Mouse (Mus musculus) left cerebral cortex, adult 2 months (tissue): ENCODE measurements around the gene Nedd1. TPM values are rescaled to one million over a fixed set of nuclear protein-coding genes. Genes with fewer than 3 reads are reported as not detected.

ENCODE experiments used
- DNase-seq, 2 experiments: peaks; one replicate each; pipeline ENCODE4 v3.0.0; 2021 to 2022; ENCODE audit warnings: low spot score in 2 of 2, mixed read lengths in 1 of 2; ENCODE audit errors: extremely low spot score in 1 of 2
- H3K27ac ChIP-seq: fragments of 200-600 bp; 2 replicates; pipeline ENCODE4 v1.8.1; 2022
- H3K4me3 ChIP-seq: fragments of 200-600 bp; 2 replicates; pipeline ENCODE4 v1.8.1; 2022
- CTCF ChIP-seq: fragments of 200-600 bp; IDR thresholded peaks from 2 replicates; pipeline ENCODE4 v1.8.1; 2022; ENCODE audit warnings: antibody characterized with exemption, mild to moderate bottlenecking, moderate library complexity
- intact Hi-C: fragments of 180-260 bp; cut with DNase I; formaldehyde crosslinking; loops from one replicate; pipeline ENCODE4 v1.15.1; 2025
- long read RNA-seq, 2 experiments: library from polyadenylated mRNA; stranded (forward); transcript quantifications; one replicate each; pipeline ENCODE4 v2.0.0; 2021; ENCODE audit warnings: borderline mapping rate in 2 of 2
- total RNA-seq, 2 experiments: library from RNA; stranded (reverse); gene quantifications; 2 replicates each; pipeline ENCODE4 v1.2.3; 2021

Nedd1 gene
- total RNA-seq = 1 to 10 TPM; 2.6 to 3.0 TPM
- long read RNA-seq, experiment 1, transcript Nedd1-201 (15 exons, 3,534 nt) = major isoform, 5 of 6 reads
- long read RNA-seq, experiment 1, partial matches to known transcripts = 0 of 6 reads
- long read RNA-seq, experiment 1, other reads (novel, unspliced or antisense) = 1 of 6 reads
- long read RNA-seq, experiment 2, partial matches to known transcripts = 0 of 5 reads
- long read RNA-seq, experiment 2, other reads (novel, unspliced or antisense) = 1 of 5 reads

DNA sequence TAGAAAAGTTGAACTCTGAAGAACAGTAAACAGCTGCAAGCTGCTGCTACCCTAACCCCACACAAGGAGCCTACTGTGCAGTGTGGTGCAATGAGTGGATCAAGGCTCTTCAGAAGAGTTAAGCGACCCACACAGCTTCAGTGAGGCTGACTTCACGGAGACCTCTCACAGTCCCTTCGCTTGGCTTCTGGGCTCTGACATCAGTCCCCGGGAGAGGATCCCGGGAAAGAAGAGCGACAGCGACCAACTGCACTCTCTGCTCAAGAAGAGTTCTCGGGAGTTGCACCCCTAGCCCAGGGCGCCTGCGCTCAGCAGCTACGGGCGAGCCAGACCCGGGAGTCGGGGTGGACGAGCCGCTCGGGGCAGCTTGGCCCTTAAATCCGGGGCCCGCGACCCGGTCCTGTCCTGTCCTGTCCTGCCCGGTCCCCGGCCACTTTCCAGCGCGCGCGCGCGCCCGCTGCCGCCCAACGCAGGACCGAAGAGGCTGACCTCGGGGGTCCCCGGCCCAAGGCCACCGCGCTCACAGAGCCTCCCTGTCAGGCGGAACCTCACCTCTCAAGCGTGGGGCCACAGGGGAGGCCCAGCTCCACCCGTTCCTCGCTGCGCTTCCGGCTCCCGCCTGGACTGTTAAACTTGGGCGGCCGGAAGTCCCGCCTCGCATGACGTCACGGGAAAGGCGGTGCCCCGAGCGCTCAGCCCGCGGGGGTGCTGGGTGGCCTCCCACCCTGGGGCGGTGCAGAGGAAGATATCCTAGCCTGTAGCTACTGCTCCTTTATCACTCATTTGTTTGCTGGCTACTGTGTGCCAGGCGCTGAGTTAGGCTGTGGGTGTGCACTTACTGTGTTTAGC is at the start of gene Nedd1:
TSS of gene Nedd1 (minus strand) at position 650 of the 849 bp plus-strand sequence.
- no peak for TF ChIP-seq CTCF
- intact Hi-C loops = no loop called here

GRCm38 (mm10) chr10:92754359-92754758 is 32.1 kb upstream of the Nedd1 start:
- TF ChIP-seq CTCF = no peak
- Histone ChIP-seq H3K4me3 (no peak overlapping the region), H3K27ac (no peak overlapping the region)
- intact Hi-C loops = no loop called here
- no peak for DNase-seq

More for the DNA sequence above, at the start of gene Nedd1:
- Histone ChIP-seq H3K27ac (peak within 1 kb of the TSS; percentile 68), H3K4me3 (peak within 1 kb of the TSS; percentile 59)
- peak; percentile 88 to 90 for DNase-seq

DNA sequence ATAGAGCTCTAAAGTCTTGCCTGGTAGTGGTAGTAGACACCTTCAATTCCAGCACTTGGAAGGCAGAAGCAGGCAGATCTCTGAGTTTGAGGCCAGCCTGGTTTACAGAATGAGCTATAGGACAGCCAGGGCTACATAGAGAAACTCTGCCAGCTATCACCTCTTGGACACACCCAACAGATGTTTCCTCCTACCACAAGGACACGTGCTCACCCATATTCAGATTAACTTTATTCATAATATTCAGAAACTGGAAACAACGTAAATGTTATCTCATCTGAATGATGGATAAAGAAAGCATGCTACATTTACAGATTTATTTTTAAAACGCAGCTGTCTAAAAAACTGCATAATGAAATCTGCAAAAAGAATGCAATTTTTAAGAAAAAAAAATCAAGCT is 8.1 kb upstream of the Nedd1 start:
- no peak for TF ChIP-seq CTCF
- intact Hi-C loops = no loop called here
- H3K27ac ChIP-seq = no peak overlapping the region
- no peak overlapping the region for H3K4me3 ChIP-seq
- DNase-seq = no peak

DNA sequence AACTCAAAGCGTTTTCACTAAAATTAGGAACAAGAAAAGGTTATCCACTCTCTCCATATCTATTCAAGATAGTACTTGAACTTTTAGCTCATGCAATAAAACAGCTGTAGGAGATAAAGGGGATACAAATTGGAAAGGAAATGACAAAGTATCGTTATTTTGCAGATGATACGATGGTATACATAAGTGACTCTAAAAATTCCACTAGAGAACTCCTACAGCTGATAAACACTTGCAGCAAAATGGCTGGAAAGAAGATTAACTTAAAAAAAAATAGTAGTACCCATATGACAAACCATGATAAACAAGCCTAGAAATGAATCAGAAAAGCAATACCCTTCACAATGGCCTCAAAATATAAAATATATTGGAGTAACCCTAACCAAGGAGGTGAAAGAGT is 6.5 kb upstream of the Nedd1 start:
- intact Hi-C loops = no loop called here
- no peak for TF ChIP-seq CTCF
- no peak overlapping the region for H3K27ac ChIP-seq
- H3K4me3 ChIP-seq = no peak overlapping the region
- DNase-seq = no peak

DNA sequence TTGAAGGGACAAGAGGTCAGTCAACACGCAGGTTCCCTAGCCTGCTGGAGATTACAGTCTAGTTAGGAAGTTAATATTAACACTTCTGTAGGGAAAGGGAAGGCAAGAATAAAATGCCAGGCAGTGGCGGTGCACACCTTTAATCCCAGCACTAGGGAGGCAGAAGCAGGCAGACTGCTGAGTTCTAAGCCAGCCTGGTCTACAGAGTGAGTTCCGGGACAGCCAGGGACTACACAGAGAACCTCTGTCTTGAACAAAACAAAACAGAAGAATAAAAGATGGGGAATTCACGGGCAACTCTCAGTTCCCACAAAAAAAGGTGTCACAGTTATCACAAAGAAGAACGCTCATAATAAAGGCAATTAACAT is 384 bp upstream of the Nedd1 start:
- Histone ChIP-seq H3K4me3 (peak overlapping the region; percentile 59), H3K27ac (peak overlapping the region; percentile 68)
- intact Hi-C loops = no loop called here
- TF ChIP-seq CTCF = no peak
- no peak for DNase-seq

DNA sequence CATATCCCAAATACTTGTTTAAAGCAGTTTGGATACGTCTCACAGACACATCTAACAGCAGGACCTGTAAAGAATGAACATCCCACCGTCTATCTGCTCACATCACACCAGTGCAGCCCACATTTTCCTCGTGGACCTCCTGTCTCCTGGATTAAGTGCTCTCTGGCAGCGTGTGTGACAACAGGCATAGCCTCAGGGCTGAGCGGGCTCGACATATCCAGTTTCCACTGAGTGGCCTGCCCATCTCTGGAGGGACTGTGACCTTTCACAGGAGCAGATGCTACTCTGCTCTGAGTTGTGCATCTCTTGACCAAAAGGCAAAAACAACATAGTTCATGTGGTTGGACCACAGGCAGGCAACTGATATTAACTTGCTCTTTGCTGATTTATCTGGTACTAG is 23.2 kb downstream of the Nedd1 start:
- intact Hi-C loops = no loop called here
- TF ChIP-seq CTCF = no peak
- Histone ChIP-seq H3K4me3 (no peak overlapping the region), H3K27ac (no peak overlapping the region)
- no peak for DNase-seq

DNA sequence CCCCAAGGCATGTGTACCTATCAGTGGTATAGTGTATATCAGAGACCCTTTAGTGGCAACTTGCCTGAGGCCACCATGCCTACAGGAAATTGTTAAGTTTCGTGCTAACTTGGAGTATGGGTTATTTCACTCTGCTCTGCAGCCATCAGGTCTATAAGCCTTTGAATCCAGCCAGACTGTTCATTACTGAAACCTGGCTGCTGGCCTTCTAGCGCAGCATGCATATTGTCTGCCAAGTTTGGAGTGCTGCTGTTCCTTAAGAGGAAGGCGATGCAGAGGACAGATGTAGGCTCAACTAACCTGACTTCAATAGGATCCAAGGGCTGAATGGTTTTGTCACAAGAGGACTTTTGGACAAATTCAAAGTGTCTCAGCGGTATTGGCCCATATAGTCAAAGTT is 47.2 kb downstream of the Nedd1 start:
- DNase-seq = no peak
- H3K27ac ChIP-seq = no peak overlapping the region

DNA sequence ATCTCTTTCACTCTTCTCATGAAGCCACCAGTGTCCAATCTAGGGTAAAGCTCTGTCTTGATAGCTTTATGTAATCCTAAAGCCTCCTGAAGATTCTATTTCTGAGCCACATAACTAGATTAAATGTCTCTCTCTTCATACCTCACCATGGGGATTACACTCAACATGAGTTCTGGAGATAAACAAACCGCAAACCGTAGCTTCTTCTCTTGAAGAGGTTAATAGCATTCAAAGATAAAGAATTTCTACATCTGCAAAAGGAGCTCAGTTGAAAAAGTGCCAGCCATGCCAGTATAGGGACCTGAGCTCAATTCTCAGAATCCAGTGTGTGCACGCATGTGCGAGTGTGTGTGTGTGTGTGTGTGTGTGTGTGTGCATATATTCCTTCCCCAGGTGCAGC is 50.3 kb downstream of the Nedd1 start:
- intact Hi-C loops = no loop called here
- Histone ChIP-seq H3K27ac (no peak overlapping the region), H3K4me3 (no peak overlapping the region)
- no peak for TF ChIP-seq CTCF
- no peak for DNase-seq

More for the DNA sequence above, 47.2 kb downstream of the Nedd1 start:
- intact Hi-C loops = no loop called here
- no peak overlapping the region for H3K4me3 ChIP-seq
- TF ChIP-seq CTCF = no peak

- no peak for DNase-seq
- no peak overlapping the region for H3K4me3 ChIP-seq
- intact Hi-C loops = no loop called here
- no peak overlapping the region for H3K27ac ChIP-seq
- TF ChIP-seq CTCF = no peak
Observed at GRCm38 (mm10) chr10:92665287-92665686, 56.9 kb downstream of the Nedd1 start.

GRCm38 (mm10) chr10:92653266-92653665 is 69.0 kb downstream of the Nedd1 start:
- Histone ChIP-seq H3K4me3 (no peak overlapping the region), H3K27ac (no peak overlapping the region)
- intact Hi-C loops = loop anchor here (5.0 kb wide), 1 partner anchor 1381 kb away; no protein-coding TSS in a partner anchor
- DNase-seq = no peak
- TF ChIP-seq CTCF = no peak

DNA sequence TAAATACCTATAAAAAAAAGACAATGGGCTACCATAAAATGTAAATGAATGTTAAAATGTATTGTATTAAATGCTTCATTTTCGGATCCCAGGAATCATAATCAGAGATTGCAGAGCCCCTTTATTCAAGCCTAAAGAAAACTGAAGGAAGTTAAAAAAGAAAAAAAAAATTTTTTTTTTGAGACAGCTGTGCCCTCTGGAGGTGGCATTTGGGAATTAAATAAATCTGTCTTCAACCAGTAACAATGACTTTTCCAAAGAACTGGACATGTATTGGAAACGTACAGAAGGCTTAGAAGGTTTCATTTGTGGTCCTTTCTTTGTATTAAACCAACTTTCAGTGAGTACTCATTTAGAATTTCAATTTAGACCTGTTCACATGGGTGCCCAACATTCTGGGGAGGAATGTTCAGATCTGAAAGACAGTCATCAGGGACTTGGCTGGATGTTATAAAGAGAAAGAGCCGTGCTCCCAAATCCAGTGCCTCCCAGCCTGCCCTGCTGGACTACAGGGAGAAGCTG is 69.8 kb downstream of the Nedd1 start:
- peak; percentile 71 for TF ChIP-seq CTCF
- intact Hi-C loops = loop anchor here (1.0 to 5.0 kb wide), 2 partner anchors 344 to 1380 kb away; no protein-coding TSS in a partner anchor
- H3K4me3 ChIP-seq = no peak overlapping the region
- no peak for DNase-seq
- no peak overlapping the region for H3K27ac ChIP-seq

GRCm38 (mm10) chr10:92651266-92651665 is 71.0 kb downstream of the Nedd1 start:
- intact Hi-C loops = loop anchor here (5.0 kb wide), 1 partner anchor 1379 kb away; no protein-coding TSS in a partner anchor

More at GRCm38 (mm10) chr10:92651266-92651665, 71.0 kb downstream of the Nedd1 start:
- no peak overlapping the region for H3K27ac ChIP-seq
- TF ChIP-seq CTCF = no peak
- no peak for DNase-seq
- no peak overlapping the region for H3K4me3 ChIP-seq
